Mouse (Mus musculus) ovary, adult 2 months (tissue): ENCODE results near the gene Arhgef28. TPM values are rescaled to one million over a fixed set of nuclear protein-coding genes. Genes with fewer than 3 reads are reported as not detected.

Source experiments
- polyA plus RNA-seq: library from polyadenylated mRNA; depleted of rRNA; stranded (reverse); fragments of >200 nt; gene quantifications from 2 replicates; pipeline ENCODE4 v1.2.3, GENCODE M21; 2012; rRNA removed

Gene Arhgef28
- polyA plus RNA-seq = 22.5 and 26.6 TPM in 2 replicates

DNA sequence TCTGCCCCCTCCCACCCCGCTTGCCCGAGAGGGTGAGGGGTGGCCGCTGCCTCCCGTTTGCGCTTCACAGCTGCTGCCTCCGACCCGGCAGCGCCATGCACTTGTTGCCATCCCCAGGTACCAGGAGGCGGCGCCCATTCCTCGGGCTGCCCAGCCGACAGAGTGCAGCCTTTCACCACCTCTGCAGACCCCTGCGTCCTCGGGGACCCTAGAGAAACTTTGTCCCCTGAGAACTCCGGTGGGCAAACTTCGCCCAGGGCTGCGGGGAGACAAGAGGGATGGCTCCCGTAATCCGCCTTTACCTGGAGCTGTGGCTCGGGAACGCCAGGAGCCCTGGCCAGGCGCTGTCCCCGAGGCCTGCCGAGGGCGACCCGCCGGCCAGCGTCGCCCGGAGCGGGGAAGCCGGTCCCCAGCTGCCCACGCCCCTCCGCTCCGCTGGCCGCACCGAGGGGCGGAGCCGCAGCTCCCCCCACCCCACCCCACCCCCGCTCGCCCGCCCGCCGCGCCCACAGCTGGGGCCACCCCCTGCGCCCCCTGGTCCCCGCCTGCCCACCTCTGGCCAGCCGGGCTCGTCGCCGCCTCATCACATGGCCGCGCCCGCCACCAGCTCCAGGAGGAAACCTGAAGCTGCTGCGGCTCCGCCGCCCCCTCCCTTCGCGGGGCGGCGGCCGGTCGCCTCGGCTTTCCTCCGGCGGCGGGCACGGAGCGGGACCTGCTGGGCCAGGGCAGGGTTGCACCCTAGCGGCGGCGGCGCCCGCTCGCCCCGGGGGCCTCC is at the start of gene Arhgef28:
Gene Arhgef28, minus strand, starts transcription at position 669 of the 775 bp plus-strand sequence.

Other genes starting within 250 kb of the Arhgef28 start
- gene Utp15, start 56.6 kb upstream of the Arhgef28 start, polyA plus RNA-seq = 3.8 and 5.5 TPM in 2 replicates
- 11.7 and 15.7 TPM in 2 replicates for gene Ankra2, start 56.6 kb upstream of the Arhgef28 start, polyA plus RNA-seq
- gene Gm21976, start 73.4 kb upstream of the Arhgef28 start, polyA plus RNA-seq = 0.95 TPM in 1 of 2 replicates, not detected in the other
- 108 and 115 TPM in 2 replicates for gene Btf3, start 110.6 kb upstream of the Arhgef28 start, polyA plus RNA-seq
- gene Foxd1, start 147.8 kb upstream of the Arhgef28 start, polyA plus RNA-seq = 0.05 TPM in 1 of 2 replicates, not detected in the other